Mouse (Mus musculus) G1E (cell line): ENCODE data around the gene Gm21060. TPM values are rescaled to one million over a fixed set of nuclear protein-coding genes. Genes with fewer than 3 reads are reported as not detected.
"Not testable (repeated sequence)": the region's sequence is repeated elsewhere in the genome, so short reads cannot be mapped to it uniquely, and the experiment has no call there.

Experiments
- ATAC-seq: 2 replicates; pipeline ENCODE4 v1.8.0; 2016; ENCODE audit warnings: mild to moderate bottlenecking; ENCODE audit not compliant: insufficient number of reproducible peaks, poor library complexity, low FRiP score, severe bottlenecking; ENCODE audit errors: extremely low read depth
- DNase-seq: peaks from one replicate; pipeline ENCODE4 v3.0.0; 2012; ENCODE audit warnings: low spot score
- H3K27me3 ChIP-seq: 2 replicates; pipeline ENCODE4 v1.6.1; 2012; ENCODE audit warnings: mild to moderate bottlenecking, low read length, inconsistent platforms; ENCODE audit not compliant: insufficient read depth
- H3K36me3 ChIP-seq: replicated peaks from 2 replicates; pipeline ENCODE3; 2012; ENCODE audit warnings: mild to moderate bottlenecking, inconsistent platforms
- H3K4me1 ChIP-seq: 2 replicates; pipeline ENCODE4 v1.6.1; 2012; ENCODE audit warnings: low read depth, low read length, inconsistent platforms, mixed read lengths; ENCODE audit not compliant: insufficient read depth
- H3K4me3 ChIP-seq: 2 replicates; pipeline ENCODE4 v1.5.1; 2012; ENCODE audit warnings: low read depth, mild to moderate bottlenecking, inconsistent platforms, low read length, moderate library complexity, mixed read lengths
- H3K9me3 ChIP-seq: replicated peaks from 2 replicates; pipeline ENCODE4 v1.6.1; 2012; ENCODE audit warnings: inconsistent platforms
- CTCF ChIP-seq: IDR thresholded peaks from 2 replicates; pipeline ENCODE4 v1.5.1; 2012; ENCODE audit warnings: low read depth, low read length, inconsistent platforms, mixed read lengths
- GATA1 ChIP-seq: IDR thresholded peaks from 2 replicates; pipeline ENCODE4 v1.6.1; 2012; ENCODE audit warnings: borderline replicate concordance, low read length, inconsistent platforms, mixed read lengths
- GATA2 ChIP-seq: IDR thresholded peaks from 2 replicates; pipeline ENCODE4 v1.6.1; 2012; ENCODE audit warnings: low read depth, low read length, inconsistent platforms, borderline replicate concordance
- POLR2AphosphoS5 ChIP-seq: IDR thresholded peaks from 2 replicates; pipeline ENCODE4 v1.6.1; 2012; ENCODE audit warnings: low read depth, low read length, inconsistent platforms; ENCODE audit not compliant: insufficient replicate concordance
- TAL1 ChIP-seq: conservative IDR thresholded peaks from 2 replicates; pipeline ENCODE4 v1.6.1; 2012; ENCODE audit warnings: low read depth, low read length, inconsistent platforms, mixed read lengths
- polyA plus RNA-seq: library from polyadenylated mRNA; stranded (reverse); fragments of >175 nt; gene quantifications from 2 replicates; pipeline ENCODE4 v1.2.3, GENCODE M21; 2012
- total RNA-seq, 2 experiments: library from RNA; stranded (forward) in 1 of 2; stranded (reverse) in 1 of 2; fragments of 200-1000 nt in 1 of 2; fragments of >200 nt in 1 of 2; fragmentation: Nextera tagmentation in 1 of 2; gene quantifications; 2 replicates each; pipeline ENCODE4 v1.2.3; 2014 to 2017

Gm21060 gene
- total RNA-seq (2014; fragmentation: Nextera tagmentation) = not detected in 2 replicates
- not detected in 2 replicates for total RNA-seq (2017)
- not detected in 2 replicates for polyA plus RNA-seq

DNA sequence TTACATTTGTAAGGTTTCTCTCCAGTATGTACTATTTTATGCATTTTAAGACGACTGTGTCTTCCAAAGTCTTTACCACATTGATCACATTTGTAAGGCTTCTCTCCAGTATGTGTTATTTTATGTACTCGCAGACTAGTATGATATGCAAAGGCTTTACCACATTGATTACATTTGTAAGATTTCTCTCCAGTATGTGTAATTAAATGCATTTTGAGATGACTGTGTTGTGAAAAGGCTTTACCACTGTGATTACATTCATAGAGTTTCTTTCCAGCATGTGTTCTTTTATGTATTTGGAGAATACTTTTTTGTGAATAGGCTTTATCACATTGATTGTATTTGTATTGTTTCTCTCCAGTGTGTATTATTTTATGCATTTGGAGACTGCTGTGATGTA is at the start of gene Gm21060:
TSS of gene Gm21060 (minus strand) at position 101 of the 400 bp plus-strand sequence.
- DNase-seq (no peak), ATAC-seq (no peak)
- Histone ChIP-seq H3K27me3 (no peaks in the 10 kb centered on the region), H3K4me1 (no peaks in the 10 kb centered on the region), H3K36me3 (no peaks in the 10 kb centered on the region), H3K4me3 (no peak within 1 kb of the TSS), H3K9me3 (no peaks in the 10 kb centered on the region)
- no peak for TF ChIP-seq TAL1
- TF ChIP-seq CTCF = no peak

DNA sequence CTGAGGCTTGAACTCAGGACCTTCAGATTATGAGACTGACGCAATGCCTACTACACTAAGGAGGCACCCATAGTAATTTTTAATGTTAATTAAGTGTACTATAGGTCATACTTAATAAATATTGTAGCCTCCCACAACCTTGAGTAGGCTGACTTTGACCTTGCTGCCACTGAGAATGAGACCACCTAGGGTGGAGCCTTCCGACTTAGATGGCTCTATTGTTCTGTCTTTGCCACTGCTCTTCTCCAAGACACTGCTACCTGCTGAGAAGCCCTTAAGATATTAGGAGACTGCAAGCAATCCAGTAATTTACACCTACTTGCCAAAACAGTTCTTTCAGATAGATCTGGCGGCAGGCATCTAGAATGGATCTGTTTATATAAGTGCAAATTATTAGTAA is 24.0 kb upstream of the Gm21060 start:
- H3K9me3 ChIP-seq, H3K4me3 ChIP-seq, H3K36me3 ChIP-seq, DNase-seq, H3K4me1 ChIP-seq, H3K27me3 ChIP-seq, ATAC-seq: not testable (repeated sequence)

DNA sequence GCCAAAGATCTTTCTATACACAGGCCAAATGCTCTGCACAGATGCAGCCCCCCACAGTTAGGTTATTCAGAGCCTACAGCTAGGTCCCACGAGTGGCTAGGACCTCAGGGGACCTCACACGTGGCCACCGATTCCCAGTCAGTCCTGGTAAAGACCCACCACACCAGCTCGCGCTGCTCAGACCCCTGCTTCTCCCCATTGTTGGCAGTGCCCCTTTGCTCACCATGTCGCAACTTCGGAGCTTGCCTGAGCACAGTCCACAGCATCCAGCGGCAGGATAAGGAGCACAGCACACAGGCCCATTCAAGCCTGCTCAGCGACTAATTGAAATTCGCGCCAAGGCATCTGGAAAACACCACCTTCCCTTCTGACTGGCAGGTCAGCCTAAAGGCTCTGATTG is 16.3 kb upstream of the Gm21060 start:
- ATAC-seq, H3K4me1 ChIP-seq, H3K4me3 ChIP-seq, H3K27me3 ChIP-seq, H3K36me3 ChIP-seq, DNase-seq, H3K9me3 ChIP-seq: not testable (repeated sequence)

DNA sequence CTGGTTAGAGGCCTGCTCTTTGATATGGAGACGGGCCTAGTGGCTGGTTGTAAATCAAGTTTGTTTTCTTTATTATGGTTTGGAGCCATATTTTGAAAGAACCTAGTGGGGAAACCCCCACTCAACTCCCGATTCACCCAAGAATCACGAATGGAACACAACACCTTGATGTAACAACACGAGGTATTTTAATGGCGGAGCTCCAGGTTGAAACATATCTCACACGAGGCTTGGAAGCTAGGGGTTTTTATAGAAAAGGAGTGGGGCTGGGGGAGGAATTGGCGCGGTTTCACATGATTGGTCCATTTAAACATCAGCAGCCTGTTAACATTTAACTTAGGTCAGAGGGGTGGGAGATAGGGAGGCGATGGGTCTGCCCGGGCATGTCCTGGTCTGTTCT is 15.5 kb upstream of the Gm21060 start:
- DNase-seq, H3K4me3 ChIP-seq, H3K9me3 ChIP-seq, ATAC-seq, H3K36me3 ChIP-seq, H3K4me1 ChIP-seq, H3K27me3 ChIP-seq: not testable (repeated sequence)

DNA sequence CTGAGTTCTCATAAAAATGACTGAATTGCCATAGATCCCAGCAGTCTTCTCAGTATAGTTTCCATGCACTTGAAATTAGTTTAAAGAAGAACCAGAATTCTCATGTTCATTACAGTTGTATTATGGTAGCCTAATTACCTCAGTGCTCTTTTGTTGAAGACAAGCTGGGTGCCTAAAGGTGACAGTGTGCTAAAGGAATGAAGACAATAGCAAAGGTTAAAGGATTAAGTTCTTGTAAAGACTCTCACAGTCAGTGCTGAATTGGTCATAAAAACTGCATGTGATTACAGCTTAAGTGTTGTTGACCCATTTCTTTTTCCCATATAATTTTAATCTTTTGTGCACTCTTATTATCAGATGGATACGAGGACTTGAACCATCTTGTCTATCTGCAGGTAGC is 11.2 kb upstream of the Gm21060 start:
- not testable (repeated sequence) for H3K36me3 ChIP-seq, H3K9me3 ChIP-seq, ATAC-seq, H3K4me3 ChIP-seq, H3K27me3 ChIP-seq, DNase-seq, H3K4me1 ChIP-seq

DNA sequence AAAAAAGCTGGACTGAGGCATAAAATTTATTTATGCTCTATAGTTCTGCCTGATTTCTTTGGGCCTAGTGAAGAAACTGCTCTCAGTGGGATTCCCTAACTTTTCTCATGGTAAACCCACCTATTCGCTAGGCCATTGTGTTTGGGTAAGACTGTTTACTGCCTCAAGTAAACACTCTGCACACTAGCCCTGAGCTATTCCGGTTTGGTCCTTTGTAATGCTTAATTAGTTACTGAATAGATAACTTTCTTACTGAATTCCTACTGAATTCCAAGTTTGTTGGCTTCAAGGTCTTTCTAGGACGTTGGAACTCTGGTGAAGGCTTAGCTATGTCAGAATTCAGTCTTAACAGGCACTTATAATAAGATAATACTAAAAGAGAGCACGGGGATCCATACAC is 11.8 kb downstream of the Gm21060 start:
- not testable (repeated sequence) for H3K9me3 ChIP-seq, DNase-seq, H3K36me3 ChIP-seq, H3K4me1 ChIP-seq, H3K4me3 ChIP-seq, H3K27me3 ChIP-seq, ATAC-seq

DNA sequence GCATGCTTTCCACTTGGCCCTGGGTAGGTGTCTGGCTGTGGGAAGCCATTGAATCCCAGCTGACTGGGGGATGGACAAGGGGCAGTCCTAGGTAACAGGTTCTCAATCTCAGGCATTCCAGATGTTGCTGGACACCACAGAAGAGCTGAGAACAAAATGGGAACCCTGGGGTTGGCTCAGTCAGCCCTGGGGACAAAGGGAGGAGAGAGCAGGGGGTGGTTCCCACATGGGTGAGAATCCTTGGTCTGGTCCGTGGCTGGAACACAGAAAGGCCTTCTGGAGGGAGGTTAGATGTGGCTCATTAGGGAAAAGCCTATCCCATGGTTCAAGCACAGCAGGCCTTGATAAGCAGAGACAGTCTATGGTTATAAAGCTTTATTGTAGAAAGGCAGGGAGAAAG is 13.3 kb downstream of the Gm21060 start:
- H3K4me3 ChIP-seq = no peak overlapping the region
- H3K27me3 ChIP-seq = no peaks in the 10 kb centered on the region
- no peak for ATAC-seq
- TF ChIP-seq POLR2AphosphoS5 (no peak), GATA1 (no peak), TAL1 (no peak), GATA2 (no peak), CTCF (no peak)
- H3K9me3 ChIP-seq = 0 out of 2 replicates have a peak, but pooled peaks cover 2% of the 10 kb centered on the region
- no peaks in the 10 kb centered on the region for H3K36me3 ChIP-seq
- DNase-seq = no peak
- H3K4me1 ChIP-seq = no peaks in the 10 kb centered on the region

DNA sequence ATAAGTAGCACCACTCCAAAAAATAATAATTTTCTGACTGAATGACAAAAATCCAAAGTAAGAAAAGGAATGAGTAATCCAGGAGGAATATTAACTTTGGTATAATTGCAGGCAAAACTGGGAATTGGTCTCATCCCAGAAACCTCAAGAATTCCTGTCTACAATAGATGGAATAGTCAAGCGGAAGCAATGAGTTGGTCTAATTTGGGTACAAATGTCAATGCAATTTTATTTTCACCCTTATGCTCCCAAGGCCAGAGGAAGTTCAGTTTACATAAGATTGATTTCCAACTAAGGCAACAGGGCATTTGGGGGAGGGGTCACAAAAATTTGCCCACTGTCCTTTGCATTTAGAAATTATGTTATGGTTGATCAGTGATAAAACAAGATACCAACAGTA is 21.4 kb downstream of the Gm21060 start:
- Histone ChIP-seq H3K27me3 (no peaks in the 10 kb centered on the region), H3K4me3 (no peak overlapping the region), H3K36me3 (no peaks in the 10 kb centered on the region), H3K4me1 (no peaks in the 10 kb centered on the region), H3K9me3 (0 out of 2 replicates have a peak, but pooled peaks cover 2% of the 10 kb centered on the region)
- no peak for ATAC-seq
- DNase-seq = no peak
- TF ChIP-seq GATA2 (no peak), POLR2AphosphoS5 (no peak), GATA1 (no peak), CTCF (no peak), TAL1 (no peak)

DNA sequence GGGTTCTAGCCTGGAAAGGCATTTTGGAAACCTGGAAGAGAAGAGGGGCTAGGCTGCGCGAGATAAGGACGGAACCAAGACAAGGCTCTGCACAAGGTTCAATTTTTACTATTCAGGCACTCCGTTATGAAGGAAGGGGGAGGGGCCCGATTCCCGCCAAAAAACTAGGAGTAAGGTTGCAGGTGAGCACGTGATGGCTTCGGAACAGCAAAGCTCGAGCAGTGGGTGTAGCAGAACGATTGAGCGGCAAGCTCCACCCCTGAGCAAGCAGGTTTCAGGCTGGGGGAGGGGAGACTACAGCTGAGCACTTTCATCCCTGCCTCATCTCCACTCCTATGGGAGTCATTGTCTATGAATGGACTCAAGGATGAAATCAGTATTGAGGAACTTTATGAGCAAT is 27.7 kb downstream of the Gm21060 start:
- H3K27me3 ChIP-seq, ATAC-seq, H3K4me3 ChIP-seq, DNase-seq, H3K36me3 ChIP-seq, H3K9me3 ChIP-seq, H3K4me1 ChIP-seq: not testable (repeated sequence)
